Mouse (Mus musculus): ENCODE data around the gene Gm20388. TPM values are rescaled to one million over a fixed set of nuclear protein-coding genes. Genes with fewer than 3 reads are reported as not detected.

Gm20388 gene
- 1.4 and 2.0 TPM in 2 replicates for polyA plus RNA-seq (2015; fragmentation: Nextera tagmentation; extraction: Ambion mirVana)

DNA sequence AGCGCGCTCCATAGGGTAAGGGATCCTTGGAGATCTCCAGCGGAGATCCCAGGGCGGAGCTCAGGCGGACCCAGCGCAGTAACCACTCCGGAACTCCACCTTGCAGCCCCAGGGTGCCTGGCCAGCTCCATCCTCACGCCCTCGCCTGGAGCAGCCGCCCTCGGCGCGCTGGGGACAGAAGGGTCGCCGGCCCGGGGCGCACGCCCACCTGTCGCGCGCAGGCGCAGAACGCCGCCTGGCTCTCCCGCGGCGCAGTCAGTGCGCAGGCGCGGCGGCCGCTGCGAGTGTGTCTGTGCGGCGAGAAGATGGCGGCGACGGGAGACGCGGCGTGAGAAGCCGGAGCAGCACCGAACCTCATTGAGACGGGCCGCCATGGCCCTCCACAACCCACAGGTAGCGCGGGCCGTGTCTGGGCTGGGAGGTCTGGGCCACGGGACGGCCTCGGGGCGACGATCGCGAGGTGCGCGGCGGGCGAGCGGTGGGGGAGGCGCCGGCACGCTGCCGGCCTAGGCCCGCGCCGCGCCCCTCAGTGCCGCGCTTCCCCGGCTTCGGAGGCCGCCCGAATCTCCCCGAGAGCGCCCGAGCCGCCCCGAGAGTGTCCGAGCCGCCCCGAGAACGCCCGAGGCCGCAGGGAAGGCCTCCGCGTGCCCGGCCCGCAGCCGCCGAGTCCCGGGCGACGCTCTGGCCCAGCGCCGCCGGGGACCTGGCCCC, at the start of gene Gm20388:
Gene Gm20388, plus strand, starts transcription at position 295 of the 711 bp plus-strand sequence.
- 0% methylated on average over 82 of the region's 97 CpGs for WGBS (ENCODE audit: insufficient replicate concordance)
- H3K27ac ChIP-seq (ENCODE audit: low read length), result peak within 1 kb of the TSS; percentile 93
- no peaks in the 10 kb centered on the region for H3K27me3 ChIP-seq (ENCODE audit: control insufficient read depth, insufficient read depth, low read depth, low read length)
- H3K9ac ChIP-seq (ENCODE audit: low read depth, low read length), result peak within 1 kb of the TSS; percentile 87
- H3K4me1 ChIP-seq (ENCODE audit: control insufficient read depth, low read depth, low read length), result peaks cover 56% of the 10 kb centered on the region
- ATAC-seq (ENCODE audit: low read depth), result peak; percentile 87
- H3K36me3 ChIP-seq (ENCODE audit: control insufficient read depth, insufficient read depth), result no peaks in the 10 kb centered on the region
- H3K4me2 ChIP-seq (ENCODE audit: low read depth, low read length), result peak within 1 kb of the TSS; percentile 93
- H3K4me3 ChIP-seq (ENCODE audit: low read depth, low read length), result peak within 1 kb of the TSS; percentile 81
- H3K9me3 ChIP-seq (replicated peaks; ENCODE audit: control insufficient read depth, low read length), result no peaks in the 10 kb centered on the region

DNA sequence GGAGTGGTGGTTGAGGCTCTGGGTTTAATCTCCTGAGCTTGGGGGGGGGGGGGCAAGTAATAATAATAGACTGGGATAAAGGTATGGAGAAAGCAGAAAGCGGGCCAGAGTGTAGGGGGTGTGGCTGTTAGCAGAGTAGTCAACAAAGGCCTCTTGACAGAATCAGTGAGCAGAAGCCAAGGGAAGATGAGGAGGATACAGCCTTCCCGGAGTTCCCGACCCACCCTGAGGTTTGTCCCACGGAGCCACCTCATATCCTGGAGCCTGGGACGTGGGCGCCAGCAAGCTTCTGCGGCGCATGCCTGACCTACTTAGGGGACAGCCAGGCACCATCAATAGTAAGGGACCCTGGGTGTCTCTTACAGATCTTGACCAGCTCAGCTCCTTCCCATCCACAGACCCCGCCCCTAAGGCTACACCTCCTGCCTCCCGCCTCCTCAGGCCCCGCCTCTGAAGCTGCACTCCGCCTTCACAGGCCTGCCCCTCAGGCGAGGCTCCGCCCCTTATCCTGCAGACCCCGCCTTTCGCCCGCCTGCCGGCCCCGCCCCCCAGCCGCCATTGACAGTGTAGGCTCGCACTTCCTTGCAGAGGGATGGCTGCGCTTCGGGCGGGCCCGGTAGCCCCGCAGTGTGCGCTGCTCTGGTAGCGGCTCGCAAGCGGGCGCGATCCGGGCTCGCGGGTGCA, 48.8 kb upstream of the Gm20388 start, which contains the start of gene Klhl36:
Gene Klhl36, plus strand, starts transcription at position 561 of the 684 bp plus-strand sequence.
- no peaks in the 10 kb centered on the region for H3K9me3 ChIP-seq (replicated peaks; ENCODE audit: control insufficient read depth, low read length)
- H3K27me3 ChIP-seq (ENCODE audit: control insufficient read depth, insufficient read depth, low read depth, low read length), result no peaks in the 10 kb centered on the region
- peak within 1 kb of the TSS; percentile 33; the same call in 1 of the 2 replicates for H3K27ac ChIP-seq (ENCODE audit: low read length)
- WGBS (ENCODE audit: insufficient replicate concordance), result under 1% methylated on average over 35 of the region's 35 CpGs
- H3K4me3 ChIP-seq (ENCODE audit: low read depth, low read length), result peak within 1 kb of the TSS; percentile 71
- no peaks in the 10 kb centered on the region for H3K36me3 ChIP-seq (ENCODE audit: control insufficient read depth, insufficient read depth)
- peaks cover 13% of the 10 kb centered on the region for H3K4me1 ChIP-seq (ENCODE audit: control insufficient read depth, low read depth, low read length)
- ATAC-seq (ENCODE audit: low read depth), result peak; percentile 95
- peak within 1 kb of the TSS; percentile 89 for H3K4me2 ChIP-seq (ENCODE audit: low read depth, low read length)
- H3K9ac ChIP-seq (ENCODE audit: low read depth, low read length), result peak within 1 kb of the TSS; percentile 73

DNA sequence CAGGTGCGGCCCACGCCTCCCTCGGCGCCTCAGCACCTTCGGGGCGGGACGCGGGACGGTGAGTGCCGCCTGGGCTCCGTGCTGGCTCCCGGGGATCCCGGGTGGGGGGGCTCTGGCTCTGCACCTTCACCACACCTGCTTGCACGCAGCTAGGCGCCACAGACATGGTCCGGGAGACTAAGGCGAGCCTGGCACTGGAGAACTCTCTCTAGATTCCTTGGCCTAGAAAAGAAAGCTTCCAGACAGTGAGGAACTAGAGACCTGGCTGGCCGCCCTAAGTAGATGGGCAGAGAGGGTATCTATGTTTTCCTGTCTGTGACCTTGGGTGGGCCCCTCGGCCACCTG, 48.3 kb upstream of the Gm20388 start:
- 0% methylated on average over 12 of the region's 19 CpGs for WGBS (ENCODE audit: insufficient replicate concordance)

DNA sequence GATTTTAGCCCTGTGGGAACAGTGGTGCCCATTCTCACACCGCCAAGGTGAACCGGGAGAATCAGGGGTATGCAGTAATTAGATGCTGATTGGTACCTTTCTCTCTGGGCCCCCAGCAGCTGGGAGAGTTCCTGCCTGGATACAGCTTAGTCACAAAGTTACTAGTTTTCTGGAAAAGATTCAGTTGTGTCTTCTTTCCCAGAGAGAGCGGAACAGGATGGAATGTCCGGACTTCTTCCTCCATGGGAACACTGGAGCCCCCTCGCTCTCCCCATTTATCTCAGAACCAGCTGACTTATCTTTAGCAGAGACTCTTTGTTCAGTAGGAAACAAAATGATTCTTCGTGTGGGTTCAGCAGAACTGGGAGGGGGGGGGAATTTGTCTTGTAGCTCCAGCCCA, 47.9 kb upstream of the Gm20388 start:
- WGBS (ENCODE audit: insufficient replicate concordance), result 14% methylated on average over 6 of the region's 6 CpGs
- Histone ChIP-seq H3K9me3 (replicated peaks; ENCODE audit: control insufficient read depth, low read length) (no peaks in the 10 kb centered on the region), H3K9ac (ENCODE audit: low read depth, low read length) (peak overlapping the region; percentile 73), H3K4me1 (ENCODE audit: control insufficient read depth, low read depth, low read length) (peaks cover 13% of the 10 kb centered on the region), H3K36me3 (ENCODE audit: control insufficient read depth, insufficient read depth) (no peaks in the 10 kb centered on the region), H3K27me3 (ENCODE audit: control insufficient read depth, insufficient read depth, low read depth, low read length) (no peaks in the 10 kb centered on the region), H3K27ac (ENCODE audit: low read length) (no peak overlapping the region), H3K4me2 (ENCODE audit: low read depth, low read length) (peak overlapping the region; percentile 89), H3K4me3 (ENCODE audit: low read depth, low read length) (peak overlapping the region; percentile 71)
- ATAC-seq (ENCODE audit: low read depth), result no peak

More for the DNA sequence above, 48.3 kb upstream of the Gm20388 start:
- ATAC-seq (ENCODE audit: low read depth), result no peak
- H3K9me3 ChIP-seq (replicated peaks; ENCODE audit: control insufficient read depth, low read length), result no peaks in the 10 kb centered on the region
- H3K4me1 ChIP-seq (ENCODE audit: control insufficient read depth, low read depth, low read length), result peaks cover 13% of the 10 kb centered on the region
- peak overlapping the region; percentile 73 for H3K9ac ChIP-seq (ENCODE audit: low read depth, low read length)
- peak overlapping the region; percentile 71 for H3K4me3 ChIP-seq (ENCODE audit: low read depth, low read length)
- H3K27ac ChIP-seq (ENCODE audit: low read length), result peak overlapping the region; percentile 33; the same call in 1 of the 2 replicates
- no peaks in the 10 kb centered on the region for H3K36me3 ChIP-seq (ENCODE audit: control insufficient read depth, insufficient read depth)
- peak overlapping the region; percentile 89 for H3K4me2 ChIP-seq (ENCODE audit: low read depth, low read length)
- H3K27me3 ChIP-seq (ENCODE audit: control insufficient read depth, insufficient read depth, low read depth, low read length), result no peaks in the 10 kb centered on the region

DNA sequence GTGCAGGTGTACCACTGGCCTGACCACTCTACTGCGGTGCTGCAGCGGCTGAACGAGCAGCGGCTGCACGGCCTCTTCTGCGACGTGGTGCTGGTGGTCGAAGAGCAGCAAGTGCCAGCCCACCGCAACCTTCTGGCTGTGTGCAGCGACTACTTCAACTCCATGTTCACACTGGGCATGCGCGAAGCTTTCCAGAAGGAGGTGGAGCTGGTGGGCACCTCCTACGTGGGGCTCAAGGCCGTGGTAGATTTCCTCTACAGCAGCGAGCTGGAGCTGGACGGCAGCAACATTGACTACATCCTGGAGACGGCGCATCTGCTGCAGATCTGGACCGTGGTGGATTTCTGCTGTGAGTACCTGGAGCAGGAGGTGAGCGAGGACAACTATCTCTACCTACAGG, 41.0 kb upstream of the Gm20388 start:
- 77% methylated on average over 20 of the region's 20 CpGs for WGBS (ENCODE audit: insufficient replicate concordance)
- Histone ChIP-seq H3K9me3 (replicated peaks; ENCODE audit: control insufficient read depth, low read length) (peaks cover 8% of the 10 kb centered on the region), H3K27ac (ENCODE audit: low read length) (no peak overlapping the region), H3K4me2 (ENCODE audit: low read depth, low read length) (no peak overlapping the region), H3K36me3 (ENCODE audit: control insufficient read depth, insufficient read depth) (peaks cover 12% of the 10 kb centered on the region), H3K4me3 (ENCODE audit: low read depth, low read length) (no peak overlapping the region), H3K27me3 (ENCODE audit: control insufficient read depth, insufficient read depth, low read depth, low read length) (no peaks in the 10 kb centered on the region), H3K9ac (ENCODE audit: low read depth, low read length) (no peak overlapping the region), H3K4me1 (ENCODE audit: control insufficient read depth, low read depth, low read length) (no peaks in the 10 kb centered on the region)
- no peak for ATAC-seq (ENCODE audit: low read depth)

DNA sequence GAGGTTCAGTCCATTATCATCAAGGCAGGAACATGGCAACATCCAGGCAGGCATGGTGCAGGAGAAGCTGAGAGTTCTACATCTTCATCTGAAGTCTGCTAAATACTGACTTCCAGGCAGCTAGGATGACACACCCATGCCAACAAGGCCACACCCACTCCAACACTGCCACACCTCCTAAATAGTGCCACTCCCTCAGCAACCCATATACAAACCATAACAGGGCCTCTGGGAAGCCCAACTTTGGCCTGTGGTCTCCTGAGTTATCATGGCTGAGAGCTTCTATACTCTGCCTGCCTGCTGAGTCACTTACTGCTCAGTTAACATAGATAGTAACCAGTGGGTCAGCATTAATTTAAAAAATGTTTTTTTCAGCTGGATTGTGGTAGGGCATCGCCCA, 37.5 kb upstream of the Gm20388 start:
- Histone ChIP-seq H3K27me3 (ENCODE audit: control insufficient read depth, insufficient read depth, low read depth, low read length) (no peaks in the 10 kb centered on the region), H3K4me1 (ENCODE audit: control insufficient read depth, low read depth, low read length) (no peaks in the 10 kb centered on the region), H3K9me3 (replicated peaks; ENCODE audit: control insufficient read depth, low read length) (peaks cover 8% of the 10 kb centered on the region), H3K36me3 (ENCODE audit: control insufficient read depth, insufficient read depth) (peaks cover 12% of the 10 kb centered on the region), H3K4me2 (ENCODE audit: low read depth, low read length) (no peak overlapping the region), H3K27ac (ENCODE audit: low read length) (no peak overlapping the region), H3K4me3 (ENCODE audit: low read depth, low read length) (no peak overlapping the region), H3K9ac (ENCODE audit: low read depth, low read length) (no peak overlapping the region)
- ATAC-seq (ENCODE audit: low read depth), result peak; percentile 75
- WGBS (ENCODE audit: insufficient replicate concordance), result 81% methylated on average over 1 of the region's 1 CpGs

DNA sequence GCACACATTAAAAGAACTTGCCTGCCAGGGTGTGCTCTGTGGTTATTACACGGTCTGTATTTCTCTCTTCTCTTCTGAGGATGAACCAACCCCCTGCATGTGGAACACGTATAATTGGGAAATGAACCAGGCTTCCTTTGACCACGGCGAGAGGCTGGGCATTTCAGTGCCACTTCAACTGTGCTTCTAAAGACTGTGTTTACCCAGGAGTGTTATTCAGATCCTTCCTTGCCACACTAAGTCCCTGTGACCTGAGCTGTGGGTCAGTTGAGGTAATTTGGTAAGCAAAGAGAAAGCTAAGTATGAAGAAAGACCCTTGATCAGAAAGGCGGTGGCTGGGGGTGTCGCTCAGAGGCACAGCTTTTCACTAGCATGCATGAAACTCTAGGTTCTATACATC, 29.3 kb upstream of the Gm20388 start:
- H3K4me3 ChIP-seq (ENCODE audit: low read depth, low read length), result no peak overlapping the region
- no peaks in the 10 kb centered on the region for H3K36me3 ChIP-seq (ENCODE audit: control insufficient read depth, insufficient read depth)
- H3K27ac ChIP-seq (ENCODE audit: low read length), result no peak overlapping the region
- H3K9ac ChIP-seq (ENCODE audit: low read depth, low read length), result no peak overlapping the region
- no peaks in the 10 kb centered on the region; the same call in 1 of the 2 replicates for H3K4me1 ChIP-seq (ENCODE audit: control insufficient read depth, low read depth, low read length)
- no peak overlapping the region for H3K4me2 ChIP-seq (ENCODE audit: low read depth, low read length)
- no peaks in the 10 kb centered on the region for H3K27me3 ChIP-seq (ENCODE audit: control insufficient read depth, insufficient read depth, low read depth, low read length)
- WGBS (ENCODE audit: insufficient replicate concordance), result 61% methylated on average over 6 of the region's 6 CpGs
- no peak for ATAC-seq (ENCODE audit: low read depth)
- no peaks in the 10 kb centered on the region for H3K9me3 ChIP-seq (replicated peaks; ENCODE audit: control insufficient read depth, low read length)

DNA sequence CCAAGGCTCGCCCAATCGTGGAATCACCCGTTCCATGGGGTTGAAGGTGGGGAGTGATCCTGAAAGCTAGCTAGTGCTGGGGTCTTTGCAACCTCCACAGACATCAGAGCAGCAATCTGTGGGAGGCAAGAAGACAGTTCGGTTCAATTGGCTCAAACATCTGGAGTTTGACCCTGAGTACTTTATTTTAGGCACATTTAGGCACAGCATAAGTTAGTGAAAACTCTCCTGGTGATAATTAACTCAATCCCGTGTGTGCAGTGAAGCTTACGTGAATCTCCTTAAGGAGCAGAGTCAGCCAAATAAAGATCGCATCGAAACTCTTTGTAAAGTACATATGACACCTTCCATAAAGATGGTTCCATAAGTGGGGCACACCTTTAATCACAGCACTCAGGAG, 28.7 kb upstream of the Gm20388 start:
- H3K9me3 ChIP-seq (replicated peaks; ENCODE audit: control insufficient read depth, low read length), result no peaks in the 10 kb centered on the region
- H3K27me3 ChIP-seq (ENCODE audit: control insufficient read depth, insufficient read depth, low read depth, low read length), result no peaks in the 10 kb centered on the region
- no peak overlapping the region for H3K9ac ChIP-seq (ENCODE audit: low read depth, low read length)
- no peaks in the 10 kb centered on the region; the same call in 1 of the 2 replicates for H3K4me1 ChIP-seq (ENCODE audit: control insufficient read depth, low read depth, low read length)
- no peak overlapping the region for H3K4me3 ChIP-seq (ENCODE audit: low read depth, low read length)
- WGBS (ENCODE audit: insufficient replicate concordance), result 65% methylated on average over 8 of the region's 8 CpGs
- no peak overlapping the region for H3K4me2 ChIP-seq (ENCODE audit: low read depth, low read length)
- no peak overlapping the region for H3K27ac ChIP-seq (ENCODE audit: low read length)
- ATAC-seq (ENCODE audit: low read depth), result no peak
- no peaks in the 10 kb centered on the region for H3K36me3 ChIP-seq (ENCODE audit: control insufficient read depth, insufficient read depth)

DNA sequence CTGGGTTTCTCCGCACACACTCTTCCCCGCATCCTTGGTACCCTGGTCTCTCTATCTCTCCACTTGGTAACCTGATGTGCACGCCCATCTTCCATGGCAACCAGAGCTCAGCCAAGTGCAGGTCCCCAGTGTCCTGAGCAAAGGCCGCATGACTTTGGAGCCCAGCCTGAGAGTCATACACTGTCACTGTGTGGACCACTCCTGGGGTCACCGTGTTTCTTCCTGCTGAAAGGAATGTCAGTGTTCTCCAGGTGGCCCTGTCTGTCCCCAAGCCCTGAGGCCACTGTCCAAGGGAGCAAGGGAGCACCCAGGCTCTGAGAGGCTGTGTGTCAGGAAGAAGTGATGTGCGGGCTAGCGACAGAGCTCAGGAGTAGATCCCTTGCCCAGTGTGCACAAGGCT, 27.4 kb upstream of the Gm20388 start:
- H3K4me2 ChIP-seq (ENCODE audit: low read depth, low read length), result no peak overlapping the region
- WGBS (ENCODE audit: insufficient replicate concordance), result 79% methylated on average over 7 of the region's 7 CpGs
- no peaks in the 10 kb centered on the region; the same call in 1 of the 2 replicates for H3K4me1 ChIP-seq (ENCODE audit: control insufficient read depth, low read depth, low read length)
- no peak for ATAC-seq (ENCODE audit: low read depth)
- H3K9ac ChIP-seq (ENCODE audit: low read depth, low read length), result no peak overlapping the region
- H3K4me3 ChIP-seq (ENCODE audit: low read depth, low read length), result no peak overlapping the region
- no peaks in the 10 kb centered on the region for H3K36me3 ChIP-seq (ENCODE audit: control insufficient read depth, insufficient read depth)
- H3K27ac ChIP-seq (ENCODE audit: low read length), result no peak overlapping the region
- no peaks in the 10 kb centered on the region for H3K27me3 ChIP-seq (ENCODE audit: control insufficient read depth, insufficient read depth, low read depth, low read length)
- no peaks in the 10 kb centered on the region for H3K9me3 ChIP-seq (replicated peaks; ENCODE audit: control insufficient read depth, low read length)

All from liver, embryonic 16.5 days (tissue).